Mouse (Mus musculus) MN1 (cell line): Measurements from ENCODE around the gene Fosl2.

ENCODE experiments used
- DNase-seq: peaks from one replicate; pipeline ENCODE4 v3.0.0-alpha.2; 2016; ENCODE audit warnings: low spot score

The Fosl2 gene

GRCm38 (mm10) chr5:32135336-32136206, at the start of gene Fosl2:
Gene Fosl2, plus strand, starts transcription at chr5:32135801.
- DNase-seq, result peak; percentile 98

DNA sequence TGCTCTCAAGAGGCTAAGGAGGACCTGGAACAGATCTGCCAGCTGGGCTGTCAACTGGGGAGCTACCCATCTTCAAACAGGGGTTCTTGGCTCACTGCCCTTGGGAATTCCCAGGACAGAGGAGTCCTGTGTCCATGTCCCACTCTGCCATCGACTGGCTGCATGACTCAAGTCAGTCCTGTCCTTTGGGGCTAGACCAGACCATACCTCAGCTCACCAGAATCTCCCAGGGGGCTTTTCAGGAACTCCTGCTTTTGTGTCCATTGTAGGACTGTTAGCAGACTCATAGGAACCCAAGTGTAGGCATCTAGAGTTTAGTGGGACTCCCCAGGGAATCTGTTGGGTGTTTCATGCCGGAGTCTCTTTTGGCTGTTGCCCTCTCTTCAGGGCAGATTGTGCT, 49.6 kb upstream of the Fosl2 start:
- DNase-seq, result no peak

GRCm38 (mm10) chr5:32086526-32087090, 49.0 kb upstream of the Fosl2 start:
- DNase-seq, result no peak

DNA sequence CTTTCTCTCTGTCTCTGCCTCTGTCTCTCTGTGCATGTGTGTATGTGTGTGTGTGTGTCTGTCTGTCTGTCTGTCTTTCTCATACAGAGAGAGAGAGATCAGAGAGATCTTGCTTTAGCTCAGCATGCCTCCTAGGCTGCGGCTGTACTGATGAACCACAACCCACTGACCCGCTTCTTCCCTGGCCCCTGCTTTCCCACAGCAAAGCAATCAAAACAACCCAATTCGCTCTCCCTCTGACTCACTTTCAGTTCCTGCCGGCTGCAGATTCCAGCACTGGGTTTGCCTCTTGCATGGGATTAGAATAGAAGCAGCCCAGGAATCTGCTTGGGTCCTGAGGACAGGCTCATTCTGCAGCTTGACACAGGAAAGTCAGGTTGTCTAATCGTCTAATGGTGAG, 46.1 kb upstream of the Fosl2 start:
- no peak for DNase-seq

GRCm38 (mm10) chr5:32092281-32092680, 43.3 kb upstream of the Fosl2 start:
- no peak for DNase-seq

- DNase-seq, result no peak
Measured at GRCm38 (mm10) chr5:32098691-32099090, 36.9 kb upstream of the Fosl2 start.

DNA sequence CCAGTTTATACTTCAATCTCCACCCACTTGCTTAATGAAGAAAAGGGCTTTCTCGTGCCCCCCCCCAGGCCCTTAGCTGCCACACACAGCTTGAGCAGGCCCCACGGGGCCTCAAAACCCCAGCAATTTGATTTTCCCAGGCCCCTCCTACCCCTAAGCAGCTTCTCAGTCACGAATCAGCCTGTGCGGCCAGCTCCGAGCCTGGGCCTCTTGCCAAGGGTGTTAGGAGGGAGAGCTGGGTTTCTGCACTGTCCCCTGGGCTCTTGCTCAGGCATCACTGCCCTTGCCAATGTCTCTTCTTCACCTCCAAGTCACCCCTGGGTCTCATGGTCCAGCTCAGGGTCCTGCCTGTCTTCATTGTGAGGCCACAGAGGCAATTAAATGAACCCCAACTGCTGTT, 33.1 kb upstream of the Fosl2 start:
- DNase-seq, result peak; percentile 89

DNA sequence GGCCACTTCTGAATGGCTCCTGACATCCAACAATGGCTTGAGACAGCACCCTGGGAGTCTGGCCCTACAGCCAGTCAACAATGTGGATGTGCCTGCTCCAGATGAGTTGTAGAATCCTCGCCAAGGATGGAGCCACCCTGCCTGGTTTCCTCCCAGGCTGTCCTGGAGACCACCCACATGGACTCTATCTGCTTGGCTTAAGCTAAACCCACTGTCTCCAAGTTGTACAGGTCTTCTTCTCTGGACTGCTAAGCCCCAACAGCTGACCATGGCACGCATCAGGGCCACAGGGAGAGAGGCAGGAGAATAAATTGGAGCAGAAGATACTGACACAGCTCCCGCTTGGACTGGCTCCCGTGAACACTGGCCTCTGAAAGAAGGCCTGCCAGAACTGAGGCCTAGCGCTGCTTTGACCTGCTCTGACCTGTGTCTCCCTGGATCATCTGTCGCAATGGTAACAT, 32.6 kb upstream of the Fosl2 start:
- DNase-seq, result no peak

GRCm38 (mm10) chr5:32103545-32103944, 32.1 kb upstream of the Fosl2 start:
- DNase-seq, result peak; percentile 21

GRCm38 (mm10) chr5:32104119-32104990, 31.2 kb upstream of the Fosl2 start:
- no peak for DNase-seq

- no peak for DNase-seq
Measured at GRCm38 (mm10) chr5:32106473-32107140, 29.0 kb upstream of the Fosl2 start.

GRCm38 (mm10) chr5:32110651-32111050, 24.9 kb upstream of the Fosl2 start:
- DNase-seq, result no peak

DNA sequence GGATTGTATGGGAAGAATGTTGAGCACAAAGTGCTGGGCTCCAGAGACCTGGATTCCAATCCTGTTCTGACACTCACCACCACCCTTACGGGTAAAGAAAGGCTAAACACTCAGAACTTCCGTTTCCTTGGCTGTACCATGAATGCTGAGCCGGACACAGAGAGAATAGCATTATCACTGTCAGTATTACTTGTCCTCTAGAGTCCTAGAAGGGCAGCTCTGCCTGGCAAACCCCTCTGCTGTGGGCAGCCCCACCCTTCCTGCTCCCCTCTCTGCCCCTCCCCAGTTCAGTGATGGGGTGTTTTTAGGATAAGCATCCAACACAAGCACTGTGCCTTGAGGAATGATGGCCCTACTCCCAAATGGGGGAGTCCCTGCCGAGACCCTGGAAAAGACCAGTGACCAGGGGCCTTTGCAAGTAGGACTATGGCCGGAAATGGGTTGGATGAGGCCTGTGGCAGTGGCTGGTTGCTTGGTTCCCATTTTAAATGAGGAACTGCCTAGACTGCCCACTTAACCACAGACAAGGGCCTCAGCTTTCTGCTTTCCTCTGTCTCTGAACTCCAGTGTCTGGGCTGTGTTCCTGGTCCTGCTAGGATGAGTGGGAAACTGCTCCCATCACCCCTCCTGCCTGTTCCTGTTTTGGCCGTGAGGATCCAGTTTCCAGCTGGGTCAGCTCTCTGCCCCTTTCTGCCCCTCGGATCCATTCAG, 23.2 kb upstream of the Fosl2 start:
- DNase-seq, result no peak

DNA sequence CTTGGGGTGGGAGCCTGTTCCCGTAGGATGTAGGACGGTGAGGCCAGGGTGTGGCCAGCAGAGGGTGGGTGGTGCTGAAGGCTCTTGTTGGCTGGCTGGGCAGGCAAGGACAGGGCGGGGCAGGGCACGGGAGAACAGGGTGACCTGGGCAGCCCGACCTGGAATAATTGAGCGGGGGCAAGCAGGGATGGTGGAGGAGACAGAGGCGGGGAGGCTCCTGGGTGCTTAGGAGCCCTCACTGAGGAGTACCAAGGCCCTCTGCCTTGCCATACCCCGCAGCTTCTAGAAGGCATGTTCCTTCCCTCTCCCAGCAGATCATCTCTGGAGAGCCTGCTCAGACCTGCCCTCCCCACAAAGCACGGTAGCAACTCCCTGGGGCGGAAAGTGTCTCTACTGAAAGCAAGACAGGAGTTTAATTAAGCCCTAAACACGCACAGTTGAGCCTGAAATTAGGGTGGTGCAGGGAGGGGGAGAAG, 14.7 kb upstream of the Fosl2 start:
- DNase-seq, result no peak

GRCm38 (mm10) chr5:32121936-32122335, 13.7 kb upstream of the Fosl2 start:
- DNase-seq, result no peak

DNA sequence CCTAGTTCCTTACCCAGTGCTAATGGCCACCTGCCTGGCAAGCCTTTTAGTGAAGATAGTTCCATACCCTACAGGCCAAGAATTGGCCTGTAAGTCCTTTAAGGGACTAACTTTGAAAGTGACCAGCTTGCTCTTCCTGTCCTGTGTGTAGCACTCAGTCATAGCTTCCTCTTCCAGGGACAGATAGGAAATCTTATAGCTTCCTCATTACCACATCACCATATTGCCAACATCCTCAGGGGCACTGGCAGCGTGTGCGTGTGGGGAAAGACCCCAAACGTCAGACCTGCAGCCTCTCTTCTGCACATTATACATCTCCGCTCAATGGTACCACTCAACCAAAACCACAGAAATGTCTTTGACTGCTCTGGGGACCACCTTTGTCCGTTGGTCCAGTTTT, 13.2 kb upstream of the Fosl2 start:
- DNase-seq, result no peak

- no peak for DNase-seq
Measured at GRCm38 (mm10) chr5:32124957-32125356, 10.6 kb upstream of the Fosl2 start.

- DNase-seq, result no peak
Measured at GRCm38 (mm10) chr5:32127226-32127625, 8.4 kb upstream of the Fosl2 start.

GRCm38 (mm10) chr5:32127927-32128326, 7.7 kb upstream of the Fosl2 start:
- DNase-seq, result no peak

- DNase-seq, result peak; percentile 79
Measured at GRCm38 (mm10) chr5:32132971-32133501, 2.6 kb upstream of the Fosl2 start.

DNA sequence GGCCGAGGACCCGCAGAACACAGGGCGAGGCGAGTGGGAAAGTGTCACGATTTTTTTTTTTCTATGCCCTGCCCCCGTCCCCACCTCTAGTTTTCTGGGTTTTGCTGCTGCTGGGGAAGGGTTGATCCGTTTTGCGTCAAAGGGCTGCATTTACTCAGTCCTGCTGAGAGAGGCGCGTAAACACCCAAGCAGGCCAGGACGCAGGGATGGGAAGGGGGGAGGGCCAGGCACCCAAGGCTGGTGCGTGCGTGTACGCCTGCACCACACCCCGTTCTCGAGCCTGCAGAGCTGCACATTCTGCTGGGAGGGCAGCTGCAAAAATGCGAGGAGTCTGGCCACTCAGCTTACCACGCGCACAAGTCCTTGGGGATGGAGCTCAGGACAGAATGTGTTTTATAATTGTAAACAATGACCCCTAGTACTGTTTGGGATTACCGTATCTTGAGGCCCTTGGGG, 2.0 kb upstream of the Fosl2 start:
- DNase-seq, result peak; percentile 92
